Mouse (Mus musculus): ENCODE measurements around the gene Sumo2.
"Not testable (repeated sequence)": the region's sequence is repeated elsewhere in the genome, so short reads cannot be mapped to it uniquely, and the experiment has no call there.

Gene Sumo2

GRCm38 (mm10) chr11:115516942-115517341 is 19.1 kb downstream of the Sumo2 start:
- DNase-seq, result no peak

GRCm38 (mm10) chr11:115515021-115515420 is 21.1 kb downstream of the Sumo2 start:
- no peak for DNase-seq

- DNase-seq, result peak; percentile 98
These were observed 21.8 kb downstream of the Sumo2 start, which contains the start of gene Jpt1 for GRCm38 (mm10) chr11:115514238-115514663. Gene Jpt1 (minus strand): TSS chr11:115514387.

GRCm38 (mm10) chr11:115513271-115514237 is 22.5 kb downstream of the Sumo2 start:
- peak; percentile 60 for DNase-seq

- DNase-seq, result peak; percentile 76
These were observed 23.5 kb downstream of the Sumo2 start for GRCm38 (mm10) chr11:115512407-115513183.

- no peak for DNase-seq
These were observed 24.1 kb downstream of the Sumo2 start for GRCm38 (mm10) chr11:115512004-115512403.

GRCm38 (mm10) chr11:115511121-115511520 is 25.0 kb downstream of the Sumo2 start:
- no peak for DNase-seq

- DNase-seq, result no peak
These were observed 25.6 kb downstream of the Sumo2 start for GRCm38 (mm10) chr11:115510507-115510888.

- DNase-seq, result peak; percentile 18
These were observed 26.1 kb downstream of the Sumo2 start for GRCm38 (mm10) chr11:115509773-115510506.

GRCm38 (mm10) chr11:115508061-115508460 is 28.0 kb downstream of the Sumo2 start:
- DNase-seq, result no peak

GRCm38 (mm10) chr11:115506586-115506985 is 29.5 kb downstream of the Sumo2 start:
- DNase-seq, result no peak

GRCm38 (mm10) chr11:115502636-115503035 is 33.4 kb downstream of the Sumo2 start:
- DNase-seq, result no peak

- not testable (repeated sequence) for DNase-seq
These were observed 39.5 kb downstream of the Sumo2 start for GRCm38 (mm10) chr11:115496559-115496958.

- no peak for DNase-seq
These were observed 43.7 kb downstream of the Sumo2 start for GRCm38 (mm10) chr11:115492387-115492786.

GRCm38 (mm10) chr11:115491356-115492083 is 44.6 kb downstream of the Sumo2 start, which contains the start of gene Nt5c:
Gene Nt5c (minus strand): TSS chr11:115491862.
- DNase-seq, result peak; percentile 91

- DNase-seq, result no peak
These were observed 45.4 kb downstream of the Sumo2 start for GRCm38 (mm10) chr11:115490441-115491355.

GRCm38 (mm10) chr11:115488551-115489104 is 47.4 kb downstream of the Sumo2 start:
- no peak for DNase-seq

- DNase-seq, result no peak
These were observed 50.9 kb downstream of the Sumo2 start for GRCm38 (mm10) chr11:115485155-115485554.

GRCm38 (mm10) chr11:115483726-115484125 is 52.4 kb downstream of the Sumo2 start:
- DNase-seq, result peak; percentile 81

GRCm38 (mm10) chr11:115483278-115483677 is 52.8 kb downstream of the Sumo2 start:
- no peak for DNase-seq

All from lung, postnatal 36 days (tissue).